ENCODE assay signal across 15 mouse cellular contexts in genomic region chr2:32061722-32062505, GRCm38 (mm10). TPM values are rescaled to one million over a fixed set of nuclear protein-coding genes. Genes with fewer than 3 reads are reported as not detected.
A peak's percentile ranks its signal among the peaks of the same experiment; 100 is the strongest.
DNase-seq lines count a peak whose midpoint lies in the region; ATAC-seq and TF ChIP-seq lines count a peak whose summit lies in the region.
"Had no signal": no experiment of that assay in that cellular context is flagged by ENCODE, and none has a peak within 500 bp of the region (broad histone marks: within the 10 kb centered on the region; RNA-seq: fewer than 3 reads in every experiment).

No protein-coding gene starts in this region.

- 0 out of 2 replicates have a peak overlapping the region, but pooled peaks have one; percentile 12 for H3K4me2 ChIP-seq in heart, embryonic 14.5 days (ENCODE audit: low read length)
- H3K4me2 ChIP-seq in liver, embryonic 13.5 days = peak overlapping the region; percentile 51
- no peak overlapping the region for H3K4me2 ChIP-seq in midbrain, embryonic 15.5 days
- H3K4me2 ChIP-seq: embryonic facial prominence, embryonic 13.5 days had no signal

- TF ChIP-seq EP300 in MEL (IDR thresholded peaks at IDR 0.05; ENCODE audit: low read depth in 1 of 2, low read length in 2 of 2) = peak; percentile 65 to 88

- TF ChIP-seq RAD21 in MEL (IDR thresholded peaks at IDR 0.05; ENCODE audit: low read depth, low read length) = no peak

- no peak for DNase-seq in heart, adult 8-10 months (ENCODE audit: low spot score)
- peak; percentile 57 for DNase-seq in MEL (ENCODE audit: low read depth, low spot score)
- DNase-seq in liver, embryonic 13.5 days = peak; percentile 67
- DNase-seq in thymus, postnatal 0 days (ENCODE audit: low spot score) = peak; percentile 92
- DNase-seq in layer of hippocampus, adult 2 months (ENCODE audit: low spot score in 2 of 2) = no peak
- DNase-seq: cerebellum, adult 9-11 months; forebrain, postnatal 0 days; kidney, adult 9 months; lung, adult 18-20 months had no signal

- no peak for TF ChIP-seq CTCF in MEL (IDR thresholded peaks at IDR 0.05 in 2 of 3, conservative IDR thresholded peaks at IDR 0.05 in 1 of 3; ENCODE audit: control insufficient read depth in 1 of 3, insufficient read depth in 1 of 3, low read depth in 2 of 3, low read length in 3 of 3, poor library complexity in 1 of 3, severe bottlenecking in 1 of 3)
- no peak for TF ChIP-seq CTCF in layer of hippocampus, adult 2 months (conservative IDR thresholded peaks at IDR 0.05)

- H3K27ac ChIP-seq in heart, embryonic 14.5 days (replicated peaks in 1 of 2; ENCODE audit: control insufficient read depth in 1 of 2, insufficient read depth in 1 of 2, low read depth in 2 of 2, low read length in 2 of 2) = peak overlapping the region; percentile 96 to 97; a peak in 2 of 4 replicates
- peak overlapping the region; percentile 82 for H3K27ac ChIP-seq in MEL (ENCODE audit: control insufficient read depth, low read depth, low read length)
- peak overlapping the region; percentile 87 for H3K27ac ChIP-seq in liver, embryonic 13.5 days
- no peak overlapping the region for H3K27ac ChIP-seq in midbrain, embryonic 15.5 days
- H3K27ac ChIP-seq in layer of hippocampus, adult 2 months = no peak overlapping the region
- H3K27ac ChIP-seq: embryonic facial prominence, embryonic 13.5 days had no signal

- no peak for ATAC-seq in heart, embryonic 14.5 days (ENCODE audit: insufficient number of reproducible peaks, insufficient read depth, low FRiP score, low read depth)
- peak; percentile 84 for ATAC-seq in liver, embryonic 13.5 days (ENCODE audit: low read depth)
- no peak for ATAC-seq in monocyte, adult 5-6 weeks (replicated peaks; ENCODE audit: insufficient number of reproducible peaks, low FRiP score, low TSS enrichment, poor library complexity, severe bottlenecking)
- ATAC-seq in midbrain, embryonic 15.5 days (replicated peaks) = no peak
- ATAC-seq: forebrain, postnatal 0 days; hindbrain, embryonic 16.5 days had no signal

- H3K4me1 ChIP-seq in heart, embryonic 14.5 days (ENCODE audit: control insufficient read depth in 2 of 2, insufficient read depth in 2 of 2, low read length in 2 of 2) = peaks cover 69 to 90% of the 10 kb centered on the region in 2 experiments
- peaks cover 28 to 37% of the 10 kb centered on the region in 2 experiments for H3K4me1 ChIP-seq in MEL (ENCODE audit: control insufficient read depth in 1 of 2, insufficient read depth in 2 of 2, low read length in 2 of 2)
- peaks cover 94% of the 10 kb centered on the region for H3K4me1 ChIP-seq in liver, embryonic 13.5 days (replicated peaks)
- no peaks in the 10 kb centered on the region for H3K4me1 ChIP-seq in midbrain, embryonic 15.5 days

- peak overlapping the region; percentile 39; the same call in 1 of the 2 replicates for H3K9ac ChIP-seq in heart, embryonic 14.5 days (ENCODE audit: low read length)
- peak overlapping the region; percentile 45 for H3K9ac ChIP-seq in MEL (ENCODE audit: control insufficient read depth, low read depth, low read length, poor library complexity, severe bottlenecking)
- peak overlapping the region; percentile 52 for H3K9ac ChIP-seq in liver, embryonic 13.5 days
- H3K9ac ChIP-seq in midbrain, embryonic 15.5 days = no peak overlapping the region
- H3K9ac ChIP-seq: embryonic facial prominence, embryonic 13.5 days; forebrain, postnatal 0 days had no signal

- no peak overlapping the region for H3K4me3 ChIP-seq in heart, embryonic 14.5 days (ENCODE audit: control insufficient read depth in 1 of 2, insufficient read depth in 1 of 2, low read depth in 1 of 2, low read length in 2 of 2)
- peak overlapping the region in 1 of 2 experiments; percentile 68; a peak in 2 of 4 replicates for H3K4me3 ChIP-seq in MEL (ENCODE audit: control insufficient read depth in 1 of 2, insufficient read depth in 1 of 2, low read depth in 2 of 2, low read length in 2 of 2)
- 0 out of 2 replicates have a peak overlapping the region, but pooled peaks have one; percentile 23 for H3K4me3 ChIP-seq in liver, embryonic 13.5 days (replicated peaks)
- H3K4me3 ChIP-seq in midbrain, embryonic 15.5 days = no peak overlapping the region
- H3K4me3 ChIP-seq in layer of hippocampus, adult 2 months = no peak overlapping the region
- H3K4me3 ChIP-seq: embryonic facial prominence, embryonic 13.5 days had no signal

- no peaks in the 10 kb centered on the region for H3K27me3 ChIP-seq in heart, embryonic 14.5 days (ENCODE audit: control insufficient read depth, insufficient read depth, low read length)
- no peaks in the 10 kb centered on the region for H3K27me3 ChIP-seq in MEL (ENCODE audit: control insufficient read depth in 1 of 2, insufficient read depth in 2 of 2, low read length in 2 of 2)
- H3K27me3 ChIP-seq in liver, embryonic 13.5 days = no peaks in the 10 kb centered on the region
- no peaks in the 10 kb centered on the region; the same call in 1 of the 2 replicates for H3K27me3 ChIP-seq in midbrain, embryonic 15.5 days (replicated peaks)
- H3K27me3 ChIP-seq: embryonic facial prominence, embryonic 13.5 days had no signal

- TF ChIP-seq POLR2A in MEL (IDR thresholded peaks at IDR 0.05; ENCODE audit: control insufficient read depth in 1 of 2, insufficient read depth in 1 of 2, low read depth in 1 of 2, low read length in 2 of 2, poor library complexity in 1 of 2) = no peak

- H3K36me3 ChIP-seq in heart, embryonic 14.5 days (ENCODE audit: control insufficient read depth, insufficient read depth, low read length) = peaks cover 10% of the 10 kb centered on the region
- peaks cover 0 to 33% of the 10 kb centered on the region in 2 experiments; a peak in 2 of 4 replicates for H3K36me3 ChIP-seq in MEL (ENCODE audit: control insufficient read depth in 1 of 2, insufficient read depth in 2 of 2, low read length in 2 of 2)
- H3K36me3 ChIP-seq in liver, embryonic 13.5 days = peaks cover 31% of the 10 kb centered on the region
- no peaks in the 10 kb centered on the region for H3K36me3 ChIP-seq in midbrain, embryonic 15.5 days (replicated peaks)
- H3K36me3 ChIP-seq: embryonic facial prominence, embryonic 13.5 days had no signal

- no peaks in the 10 kb centered on the region for H3K9me3 ChIP-seq in heart, embryonic 14.5 days (ENCODE audit: control insufficient read depth, low read length)
- H3K9me3 ChIP-seq in MEL (replicated peaks; ENCODE audit: insufficient read depth, low read length) = no peaks in the 10 kb centered on the region
- H3K9me3 ChIP-seq in liver, embryonic 13.5 days (replicated peaks) = no peaks in the 10 kb centered on the region
- no peaks in the 10 kb centered on the region for H3K9me3 ChIP-seq in midbrain, embryonic 15.5 days
- H3K9me3 ChIP-seq: embryonic facial prominence, embryonic 13.5 days had no signal

- H3K79me2 ChIP-seq in MEL (ENCODE audit: control insufficient read depth, insufficient read depth, low read length, poor library complexity) = no peaks in the 10 kb centered on the region

- WGBS in heart, embryonic 14.5 days = 41% methylated on average over 12 of the region's 12 CpGs
- WGBS in liver, embryonic 13.5 days (ENCODE audit: insufficient replicate concordance) = 24% methylated on average over 12 of the region's 12 CpGs
- WGBS in midbrain, embryonic 15.5 days = 81% methylated on average over 12 of the region's 12 CpGs

TF ChIP-seq in MEL, 35 proteins besides CTCF, POLR2A, EP300 and RAD21:
- TF ChIP-seq TCF12 (IDR thresholded peaks at IDR 0.05; ENCODE audit: low read depth, low read length) (peak; percentile 81), RCOR1 (IDR thresholded peaks at IDR 0.05; ENCODE audit: low read depth, low read length) (peak; percentile 22; the same call in 1 of the 2 replicates), NELFE (IDR thresholded peaks at IDR 0.05; ENCODE audit: low read depth, low read length) (no peak), CHD2 (IDR thresholded peaks at IDR 0.05; ENCODE audit: low read length) (no peak), TAL1 (IDR thresholded peaks at IDR 0.05; ENCODE audit: low read length) (peak; percentile 24; the same call in 1 of the 2 replicates), GATA1 (IDR thresholded peaks at IDR 0.05; ENCODE audit: low read depth, low read length) (peak; percentile 76; the same call in 1 of the 2 replicates), BHLHE40 (IDR thresholded peaks at IDR 0.05; ENCODE audit: borderline replicate concordance, low read depth, low read length) (no peak)

RNA-seq across cellular contexts. Expression of gene Fam78a, which starts 22.7 kb away (rescaled TPM):
- 29.0 and 33.7 TPM in 2 replicates for polyA plus RNA-seq in heart, embryonic 14.5 days (2014; fragmentation: Nextera tagmentation; extraction: Ambion mirVana)
- total RNA-seq in heart, adult 8-10 months (2022) = 10 to 100 TPM; 12.7 to 26.1 (median 16.3) TPM
- total RNA-seq in MEL (2012; rRNA removed) = 10.7 and 16.0 TPM in 2 replicates
- 10 to 100 TPM in 1 of 2 experiments, not detected in 1; 17.4 TPM for polyA plus RNA-seq in MEL (2012; ENCODE audit: insufficient read depth in 1 of 2, insufficient read length in 2 of 2, low read depth in 1 of 2, low replicate concordance in 2 of 2, missing spikeins in 1 of 2)
- polyA plus RNA-seq in liver, embryonic 13.5 days (2015; fragmentation: Nextera tagmentation; extraction: Ambion mirVana) = 10.6 and 13.0 TPM in 2 replicates
- polyA plus RNA-seq in thymus, postnatal 0 days (2015; fragmentation: Nextera tagmentation; extraction: Ambion mirVana) = 57.5 and 68.6 TPM in 2 replicates
- 9.3 to 23.1 TPM (median 14.2 TPM) in 3 replicates for total RNA-seq in monocyte, adult 5-6 weeks (2017)
- 0.65 and 0.80 TPM in 2 replicates for polyA plus RNA-seq in midbrain, embryonic 15.5 days (2015; fragmentation: Nextera tagmentation; extraction: Ambion mirVana)
- 1 to 10 TPM; 3.6 to 6.0 TPM for total RNA-seq in layer of hippocampus, adult 2 months (2021)
- polyA plus RNA-seq: C2C12 had no signal

RNA-seq across cellular contexts. Expression of gene Plpp7, which starts 33.4 kb away (rescaled TPM):
- 13.3 and 13.6 TPM in 2 replicates for polyA plus RNA-seq in heart, embryonic 14.5 days (2014; fragmentation: Nextera tagmentation; extraction: Ambion mirVana)
- 10 to 100 TPM; 34.7 to 48.9 (median 42.6) TPM for total RNA-seq in heart, adult 8-10 months (2022)
- 7.3 and 7.6 TPM in 2 replicates for total RNA-seq in MEL (2012; rRNA removed)
- polyA plus RNA-seq in MEL (2012; ENCODE audit: insufficient read depth in 1 of 2, insufficient read length in 2 of 2, low read depth in 1 of 2, low replicate concordance in 2 of 2, missing spikeins in 1 of 2) = 10 to 100 TPM in 1 of 2 experiments, not detected in 1; 15.1 TPM
- polyA plus RNA-seq in liver, embryonic 13.5 days (2015; fragmentation: Nextera tagmentation; extraction: Ambion mirVana) = 2.0 and 2.2 TPM in 2 replicates
- polyA plus RNA-seq in thymus, postnatal 0 days (2015; fragmentation: Nextera tagmentation; extraction: Ambion mirVana) = 0.91 and 1.0 TPM in 2 replicates
- total RNA-seq in monocyte, adult 5-6 weeks (2017) = 1.2 TPM in 1 of 3 replicates, not detected in the others
- 25.7 and 26.7 TPM in 2 replicates for polyA plus RNA-seq in midbrain, embryonic 15.5 days (2015; fragmentation: Nextera tagmentation; extraction: Ambion mirVana)
- total RNA-seq in layer of hippocampus, adult 2 months (2021) = 10 to 100 TPM; 20.2 to 21.8 TPM

Comparison
In these comparisons a context has a peak if more than half of its experiments do, and no peak if none do; other contexts are left out.
1. H3K27ac ChIP-seq: peak in heart, embryonic 14.5 days (2 of 2), MEL (single experiment) and liver, embryonic 13.5 days (single experiment); none in midbrain, embryonic 15.5 days (single experiment) and layer of hippocampus, adult 2 months (single experiment).
2. DNase-seq: peak in MEL (single experiment), liver, embryonic 13.5 days (single experiment) and thymus, postnatal 0 days (single experiment); none in heart, adult 8-10 months (single experiment) and layer of hippocampus, adult 2 months (0 of 2).